Mouse (Mus musculus) c-Kit-positive CD71-positive TER-119-positive erythroid progenitor cells, embryonic 14.5 days (primary cell): ENCODE results near the gene Evl.
A peak's percentile ranks its signal among the peaks of the same experiment; 100 is the strongest.
"Not testable (repeated sequence)": the region's sequence is repeated elsewhere in the genome, so short reads cannot be mapped to it uniquely, and the experiment has no call there.

Experiments
- DNase-seq: peaks from one replicate; pipeline ENCODE4 v3.0.0-alpha.2; 2013; ENCODE audit warnings: low spot score

Gene Evl

GRCm38 (mm10) chr12:108554120-108554841, at the start of gene Evl:
TSS of gene Evl (plus strand) at chr12:108554720.
- DNase-seq = peak; percentile 41

- no peak for DNase-seq
Observed at GRCm38 (mm10) chr12:108505846-108506245, 48.7 kb upstream of the Evl start.

GRCm38 (mm10) chr12:108507046-108507445, 47.5 kb upstream of the Evl start:
- DNase-seq = not testable (repeated sequence)

GRCm38 (mm10) chr12:108510571-108510970, 43.9 kb upstream of the Evl start:
- DNase-seq = no peak

GRCm38 (mm10) chr12:108511009-108511408, 43.5 kb upstream of the Evl start:
- DNase-seq = peak; percentile 13

GRCm38 (mm10) chr12:108515464-108515863, 39.1 kb upstream of the Evl start:
- DNase-seq = no peak

GRCm38 (mm10) chr12:108519374-108519773, 35.1 kb upstream of the Evl start:
- DNase-seq = no peak

GRCm38 (mm10) chr12:108529214-108529613, 25.3 kb upstream of the Evl start:
- DNase-seq = peak; percentile 17

GRCm38 (mm10) chr12:108534484-108534883, 20.0 kb upstream of the Evl start:
- no peak for DNase-seq

GRCm38 (mm10) chr12:108536461-108536860, 18.1 kb upstream of the Evl start:
- DNase-seq = peak; percentile 25

GRCm38 (mm10) chr12:108541088-108541487, 13.4 kb upstream of the Evl start:
- DNase-seq = no peak

- DNase-seq = no peak
Observed at GRCm38 (mm10) chr12:108546508-108547153, 7.9 kb upstream of the Evl start.

GRCm38 (mm10) chr12:108547251-108547875, 7.2 kb upstream of the Evl start:
- no peak for DNase-seq

GRCm38 (mm10) chr12:108551731-108552130, 2.8 kb upstream of the Evl start:
- no peak for DNase-seq

GRCm38 (mm10) chr12:108553079-108553478, 1.4 kb upstream of the Evl start:
- DNase-seq = no peak

- no peak for DNase-seq
Observed at GRCm38 (mm10) chr12:108554861-108555556, 489 bp downstream of the Evl start.

- no peak for DNase-seq
Observed at GRCm38 (mm10) chr12:108558194-108558593, 3.7 kb downstream of the Evl start.

GRCm38 (mm10) chr12:108563238-108563637, 8.7 kb downstream of the Evl start:
- no peak for DNase-seq

GRCm38 (mm10) chr12:108564910-108565506, 10.5 kb downstream of the Evl start:
- no peak for DNase-seq

GRCm38 (mm10) chr12:108579156-108579871, 24.8 kb downstream of the Evl start:
- DNase-seq = no peak

GRCm38 (mm10) chr12:108583775-108584174, 29.3 kb downstream of the Evl start:
- no peak for DNase-seq
